Mouse (Mus musculus) stomach, postnatal 0 days (tissue): ENCODE data around the gene S100a14. TPM values are rescaled to one million over a fixed set of nuclear protein-coding genes. Genes with fewer than 3 reads are reported as not detected.

ENCODE experiments used
- ATAC-seq: fragments of 200-750 bp; cut with Nextera tagmentation; 2 replicates; pipeline ENCODE4 v1.8.0; 2017; ENCODE audit not compliant: low FRiP score, low TSS enrichment
- DNase-seq: peaks from one replicate; pipeline ENCODE4 v3.0.0-alpha.2; 2016; ENCODE audit warnings: low spot score
- H3K27ac ChIP-seq: fragments of 300-500 bp; sonication (generic); replicated peaks from 2 replicates; pipeline ENCODE4 v1.5.1; 2014; ENCODE audit warnings: mild to moderate bottlenecking, control low read depth
- H3K27me3 ChIP-seq: fragments of 300-500 bp; sonication (generic); 2 replicates; pipeline ENCODE4 v1.6.1; 2014; ENCODE audit warnings: low read length; ENCODE audit not compliant: control insufficient read depth, insufficient read depth
- H3K36me3 ChIP-seq: fragments of 300-500 bp; sonication (generic); 2 replicates; pipeline ENCODE4 v1.6.1; 2014; ENCODE audit warnings: low read length, mixed read lengths; ENCODE audit not compliant: control insufficient read depth, insufficient read depth
- H3K4me1 ChIP-seq: fragments of 300-500 bp; sonication (generic); replicated peaks from 2 replicates; pipeline ENCODE4 v1.6.1; 2014; ENCODE audit warnings: antibody characterized with exemption; ENCODE audit not compliant: control insufficient read depth, insufficient read depth
- H3K4me2 ChIP-seq: fragments of 300-500 bp; sonication (generic); replicated peaks from 2 replicates; pipeline ENCODE4 v1.6.1; 2014; ENCODE audit warnings: low read depth, mild to moderate bottlenecking, control low read depth, moderate library complexity
- H3K4me3 ChIP-seq: fragments of 300-500 bp; sonication (generic); 2 replicates; pipeline ENCODE4 v1.5.1; 2014; ENCODE audit warnings: low read depth, low read length, control low read depth
- H3K9ac ChIP-seq: fragments of 300-500 bp; sonication (generic); 2 replicates; pipeline ENCODE4 v1.6.1; 2014; ENCODE audit warnings: mild to moderate bottlenecking, low read length, control low read depth, mixed read lengths
- H3K9me3 ChIP-seq: fragments of 300-500 bp; sonication (generic); 2 replicates; pipeline ENCODE4 v1.6.1; 2016; ENCODE audit warnings: low read length; ENCODE audit not compliant: control insufficient read depth
- CTCF ChIP-seq: IDR thresholded peaks from 2 replicates; pipeline ENCODE4 v1.5.1; 2016; ENCODE audit warnings: antibody characterized with exemption, low read depth, mild to moderate bottlenecking, moderate library complexity
- EP300 ChIP-seq: optimal IDR thresholded peaks from 2 replicates; pipeline ENCODE3; 2016; ENCODE audit warnings: antibody characterized with exemption
- WGBS: fragments of 180-500 bp; shearing (Covaris S2); extraction: QIAGEN DNeasy Blood & Tissue Kit; methylation state at CpG from one replicate; pipeline ENCODE4 v1.1.7; 2014; 5-methylcytosine and 5-hydroxymethylcytosine counted together
- polyA plus RNA-seq: library from polyadenylated mRNA; unstranded; fragments of >200 nt; fragmentation: Nextera tagmentation; extraction: Ambion mirVana; gene quantifications from 2 replicates; pipeline ENCODE4 v1.2.1, GENCODE M21; 2015

Gene S100a14
- polyA plus RNA-seq, 1 experiment from 2014 or later, result 271 TPM

DNA sequence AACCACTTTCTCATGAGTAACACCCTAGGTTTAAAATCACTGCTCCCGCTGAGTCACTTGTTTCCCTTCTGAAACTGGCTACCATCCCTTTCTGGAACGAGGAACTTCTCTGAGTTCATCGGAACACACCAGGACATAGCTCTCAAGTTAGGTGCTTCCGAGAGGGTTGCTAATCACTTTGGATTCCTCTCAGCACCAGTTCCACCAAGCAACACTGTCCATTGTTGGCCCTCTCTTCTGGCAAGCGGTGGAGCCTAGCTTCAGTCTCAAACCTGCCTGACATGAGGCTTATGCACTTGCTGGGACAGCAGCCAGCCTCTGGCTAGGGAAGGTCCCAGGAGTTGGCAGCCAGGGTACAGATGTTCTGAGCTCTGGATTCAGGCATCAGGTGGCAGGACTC lies 48.0 kb downstream of the S100a14 start:
- WGBS, result 65% methylated on average over 5 of the region's 5 CpGs
- no peaks in the 10 kb centered on the region for H3K9me3 ChIP-seq
- 0 out of 2 replicates have a peak overlapping the region, but pooled peaks have one; percentile 31 for H3K9ac ChIP-seq
- no peak overlapping the region for H3K4me3 ChIP-seq
- no peak overlapping the region for H3K4me2 ChIP-seq
- no peaks in the 10 kb centered on the region for H3K27me3 ChIP-seq
- H3K27ac ChIP-seq, result peak overlapping the region; percentile 71
- no peak for TF ChIP-seq CTCF
- DNase-seq (no peak), ATAC-seq (0 out of 2 replicates have a peak, but pooled peaks have one; percentile 15)
- no peaks in the 10 kb centered on the region for H3K4me1 ChIP-seq
- H3K36me3 ChIP-seq, result no peaks in the 10 kb centered on the region

DNA sequence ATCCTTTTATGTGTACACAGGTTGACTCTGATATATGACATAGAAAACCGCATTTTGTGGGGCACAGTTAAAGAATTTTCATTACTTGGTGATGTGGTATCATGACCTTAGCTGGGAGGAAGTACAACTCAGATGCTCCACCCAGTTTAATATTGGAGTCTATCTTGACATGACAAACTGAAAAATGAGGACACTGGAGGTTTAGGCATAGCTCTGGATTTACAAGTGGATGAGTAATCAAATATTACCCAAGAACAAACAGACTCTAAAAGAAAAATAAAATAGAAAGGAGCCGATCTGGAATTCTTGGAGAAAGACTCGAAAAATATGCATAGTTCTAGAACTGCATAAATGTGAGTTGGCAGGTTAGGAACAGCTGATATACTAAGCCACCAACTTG lies 48.7 kb downstream of the S100a14 start:
- ATAC-seq (no peak), DNase-seq (no peak)
- no peaks in the 10 kb centered on the region for H3K27me3 ChIP-seq
- H3K9ac ChIP-seq, result no peak overlapping the region
- no peaks in the 10 kb centered on the region for H3K4me1 ChIP-seq
- H3K36me3 ChIP-seq, result no peaks in the 10 kb centered on the region
- no peaks in the 10 kb centered on the region for H3K9me3 ChIP-seq
- peak overlapping the region; percentile 71; the same call in 1 of the 2 replicates for H3K27ac ChIP-seq
- H3K4me2 ChIP-seq, result no peak overlapping the region
- no peak overlapping the region for H3K4me3 ChIP-seq
- WGBS, result 51% methylated on average over 3 of the region's 3 CpGs
- TF ChIP-seq EP300, result no peak
- no peak for TF ChIP-seq CTCF

DNA sequence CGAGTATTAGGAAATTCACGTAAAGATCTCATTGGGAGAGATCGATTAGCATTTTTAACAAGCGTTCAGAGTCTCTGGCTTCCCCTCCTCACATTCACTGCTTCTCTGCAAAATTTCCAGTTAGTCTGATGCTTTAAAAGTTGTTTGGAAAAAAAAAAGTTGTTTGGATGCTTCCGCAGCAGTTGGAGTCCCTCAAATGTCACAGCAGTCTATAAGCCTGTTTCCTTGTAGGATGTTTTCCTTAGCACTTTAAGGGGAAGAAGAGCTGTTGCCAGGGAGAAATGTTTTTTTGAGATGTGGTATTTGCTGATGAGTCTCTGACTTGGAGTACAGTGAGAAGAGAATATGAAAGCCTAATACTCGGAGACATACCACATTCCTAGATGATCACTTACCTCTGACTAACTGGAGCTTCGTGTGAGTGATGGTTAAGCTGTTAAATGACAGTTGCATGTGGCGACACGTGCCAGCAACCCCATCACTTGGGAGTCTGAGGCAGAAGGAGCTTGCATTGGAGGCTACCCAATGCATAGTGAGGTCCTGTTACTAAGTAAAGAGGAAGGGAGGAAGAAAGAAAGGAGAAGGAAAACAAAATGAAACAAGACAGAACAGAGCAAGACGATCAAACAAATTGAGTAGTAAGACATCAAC lies 49.8 kb downstream of the S100a14 start:
- H3K4me1 ChIP-seq, result no peaks in the 10 kb centered on the region
- no peak for DNase-seq
- H3K9ac ChIP-seq, result no peak overlapping the region
- H3K36me3 ChIP-seq, result no peaks in the 10 kb centered on the region
- TF ChIP-seq EP300 (no peak), CTCF (no peak)
- no peaks in the 10 kb centered on the region for H3K9me3 ChIP-seq
- H3K27me3 ChIP-seq, result no peaks in the 10 kb centered on the region
- H3K4me2 ChIP-seq, result no peak overlapping the region
- H3K27ac ChIP-seq, result no peak overlapping the region
- H3K4me3 ChIP-seq, result no peak overlapping the region
- ATAC-seq, result no peak
- 51% methylated on average over 10 of the region's 10 CpGs for WGBS

Other genes with a start within 250 kb of the S100a14 start
- gene Gatad2b, start 233.7 kb upstream of the S100a14 start, polyA plus RNA-seq, result 4.0 and 4.8 TPM in 2 replicates
- gene Slc27a3, start 136.9 kb upstream of the S100a14 start, polyA plus RNA-seq, result 4.7 and 5.3 TPM in 2 replicates
- gene Ints3, start 93.2 kb upstream of the S100a14 start, polyA plus RNA-seq, result 9.2 and 9.7 TPM in 2 replicates
- gene Npr1, start 61.0 kb upstream of the S100a14 start, polyA plus RNA-seq, result 3.0 and 3.6 TPM in 2 replicates
- 55.9 and 57.6 TPM in 2 replicates for gene Ilf2, start 50.7 kb upstream of the S100a14 start, polyA plus RNA-seq
- gene Snapin, start 35.8 kb upstream of the S100a14 start, polyA plus RNA-seq, result 63.4 and 68.2 TPM in 2 replicates
- 72.2 and 74.2 TPM in 2 replicates for gene Chtop, start 17.4 kb upstream of the S100a14 start, polyA plus RNA-seq
- 386 TPM in 2 replicates for gene S100a1, start 12.5 kb upstream of the S100a14 start, polyA plus RNA-seq
- 66.7 and 73.6 TPM in 2 replicates for gene S100a13, start 12.4 kb upstream of the S100a14 start, polyA plus RNA-seq
- gene S100a16, start 10.4 kb downstream of the S100a14 start, polyA plus RNA-seq, result 559 and 590 TPM in 2 replicates
- 1.2 and 2.1 TPM in 2 replicates for gene S100a3, start 33.7 kb downstream of the S100a14 start, polyA plus RNA-seq
- 0.65 and 1.2 TPM in 2 replicates for gene S100a2, start 63.4 kb downstream of the S100a14 start, polyA plus RNA-seq
- not detected in 2 replicates for gene Gm42674, start 75.0 kb downstream of the S100a14 start, polyA plus RNA-seq
- gene S100a4, start 76.9 kb downstream of the S100a14 start, polyA plus RNA-seq, result 12.1 and 17.4 TPM in 2 replicates
- 9.6 and 10.5 TPM in 2 replicates for gene S100a5, start 81.7 kb downstream of the S100a14 start, polyA plus RNA-seq
- 3,650 and 3,685 TPM in 2 replicates for gene S100a6, start 86.0 kb downstream of the S100a14 start, polyA plus RNA-seq
- 24.5 and 27.3 TPM in 2 replicates for gene S100a7a, start 127.2 kb downstream of the S100a14 start, polyA plus RNA-seq
- 14.4 and 18.3 TPM in 2 replicates for gene S100a8, start 142.1 kb downstream of the S100a14 start, polyA plus RNA-seq
- 56.6 and 65.4 TPM in 2 replicates for gene S100a9, start 168.9 kb downstream of the S100a14 start, polyA plus RNA-seq
- 0.33 and 0.50 TPM in 2 replicates for gene Pglyrp4, start 200.1 kb downstream of the S100a14 start, polyA plus RNA-seq